Comparison of ENCODE assay signal across 9 mouse cellular contexts in genomic region chr1:36937648-36938047, GRCm38 (mm10). TPM values are rescaled to one million over a fixed set of nuclear protein-coding genes. Genes with fewer than 3 reads are reported as not detected.
DNase-seq lines count a peak whose midpoint lies in the region; ATAC-seq and TF ChIP-seq lines count a peak whose summit lies in the region.
"Had no signal": no experiment of that assay in that cellular context is flagged by ENCODE, and none has a peak within 500 bp of the region (broad histone marks: within the 10 kb centered on the region; RNA-seq: fewer than 3 reads in every experiment).

No protein-coding gene starts in this region.

- WGBS in forebrain, embryonic 16.5 days, result 13% methylated on average over 3 of the region's 3 CpGs
- 20% methylated on average over 3 of the region's 3 CpGs for WGBS in liver, embryonic 15.5 days (ENCODE audit: insufficient replicate concordance)

- no peaks in the 10 kb centered on the region for H3K9me3 ChIP-seq in ES-E14 (ENCODE audit: control insufficient read depth, insufficient read depth, low read depth, low read length)
- no peaks in the 10 kb centered on the region for H3K9me3 ChIP-seq in forebrain, embryonic 16.5 days (ENCODE audit: control insufficient read depth, low read length)
- H3K9me3 ChIP-seq in liver, embryonic 15.5 days (replicated peaks), result no peaks in the 10 kb centered on the region

- no peaks in the 10 kb centered on the region for H3K36me3 ChIP-seq in ES-E14 (ENCODE audit: control insufficient read depth, insufficient read depth, low read length, poor library complexity, severe bottlenecking)
- no peaks in the 10 kb centered on the region for H3K36me3 ChIP-seq in forebrain, embryonic 16.5 days (ENCODE audit: control insufficient read depth, insufficient read depth)
- no peaks in the 10 kb centered on the region for H3K36me3 ChIP-seq in liver, embryonic 15.5 days (replicated peaks)

- H3K9ac ChIP-seq in ES-E14 (ENCODE audit: insufficient read depth, low read depth, low read length, poor library complexity, severe bottlenecking), result peak overlapping the region; percentile 2; the same call in 1 of the 2 replicates
- no peak overlapping the region for H3K9ac ChIP-seq in forebrain, embryonic 16.5 days (replicated peaks; ENCODE audit: low read depth, low read length)
- H3K9ac ChIP-seq in liver, embryonic 15.5 days, result peak overlapping the region; percentile 100

- peak; percentile 37 to 38 for DNase-seq in cerebellum, postnatal 10 days
- no peak for DNase-seq in cerebellum, adult 11 months
- DNase-seq in ES-E14 (ENCODE audit: low read depth, low spot score), result no peak
- no peak for DNase-seq in layer of hippocampus, adult 8-10 months (ENCODE audit: low spot score in 2 of 2)
- DNase-seq in kidney, postnatal 10 days, result no peak
- no peak for DNase-seq in right cerebral cortex, postnatal 36 days (ENCODE audit: low spot score in 2 of 2)
- DNase-seq: kidney, postnatal 25 days had no signal

- H3K4me2 ChIP-seq in forebrain, embryonic 16.5 days (ENCODE audit: low read length), result peak overlapping the region; percentile 89
- H3K4me2 ChIP-seq in liver, embryonic 15.5 days, result peak overlapping the region; percentile 84

- in situ Hi-C loops in ES-E14 (cut with MboI; ENCODE audit: low sequenced_read_pairs in 2 of 2, unreplicated experiment in 2 of 2), result no loop called here

- no peak for ATAC-seq in forebrain, embryonic 16.5 days
- ATAC-seq in liver, embryonic 15.5 days (ENCODE audit: insufficient read depth), result no peak

- H3K4me1 ChIP-seq in ES-E14 (ENCODE audit: control insufficient read depth in 2 of 2, insufficient read depth in 2 of 2, low read length in 2 of 2, poor library complexity in 1 of 2), result peaks cover 4 to 18% of the 10 kb centered on the region in 2 experiments
- H3K4me1 ChIP-seq in forebrain, embryonic 16.5 days (replicated peaks; ENCODE audit: control insufficient read depth, insufficient read depth, low read length), result peaks cover 32% of the 10 kb centered on the region
- H3K4me1 ChIP-seq in liver, embryonic 15.5 days (replicated peaks), result peaks cover 81% of the 10 kb centered on the region

- H3K27me3 ChIP-seq in forebrain, embryonic 16.5 days (replicated peaks; ENCODE audit: control insufficient read depth, insufficient read depth, low read length), result no peaks in the 10 kb centered on the region
- no peaks in the 10 kb centered on the region for H3K27me3 ChIP-seq in liver, embryonic 15.5 days

- H3K4me3 ChIP-seq in ES-E14 (ENCODE audit: insufficient read depth in 1 of 2, low read depth in 1 of 2, low read length in 2 of 2, poor library complexity in 1 of 2, severe bottlenecking in 1 of 2), result peak overlapping the region; percentile 88 to 99
- peak overlapping the region; percentile 82 for H3K4me3 ChIP-seq in forebrain, embryonic 16.5 days (replicated peaks; ENCODE audit: low read length)
- H3K4me3 ChIP-seq in liver, embryonic 15.5 days (replicated peaks), result peak overlapping the region; percentile 96

- H3K27ac ChIP-seq in ES-E14 (ENCODE audit: insufficient read depth, low read depth, low read length, poor library complexity, severe bottlenecking), result no peak overlapping the region
- H3K27ac ChIP-seq in forebrain, embryonic 16.5 days (ENCODE audit: low read length), result no peak overlapping the region
- peak overlapping the region; percentile 92 for H3K27ac ChIP-seq in liver, embryonic 15.5 days (replicated peaks)

TF ChIP-seq in ES-E14, 5 proteins besides CTCF, POLR2A, EP300 and RAD21:
- no peak for TF ChIP-seq MAFK (IDR thresholded peaks at IDR 0.05; ENCODE audit: insufficient read depth, low read depth, low read length)
- no peak for TF ChIP-seq HCFC1 (IDR thresholded peaks at IDR 0.05; ENCODE audit: borderline replicate concordance, insufficient read depth, low read length)
- no peak for TF ChIP-seq CHD2 (IDR thresholded peaks at IDR 0.05; ENCODE audit: low read depth, low read length)
- no peak for TF ChIP-seq ZC3H11A (IDR thresholded peaks at IDR 0.05; ENCODE audit: borderline replicate concordance, low read depth, low read length)
- TF ChIP-seq ZNF384 (IDR thresholded peaks at IDR 0.05; ENCODE audit: low read depth, low read length), result no peak
TF ChIP-seq in ES-E14: peak in this region for 0.

RNA-seq across cellular contexts. Expression of gene Tmem131, which starts 5.8 kb away (rescaled TPM):
- 73.1 and 98.4 TPM in 2 replicates for total RNA-seq in ES-E14 (2012; rRNA removed)
- polyA plus RNA-seq in forebrain, embryonic 16.5 days (2015; fragmentation: Nextera tagmentation; extraction: Ambion mirVana), result 14.2 and 14.4 TPM in 2 replicates
- polyA plus RNA-seq in liver, embryonic 15.5 days (2015; fragmentation: Nextera tagmentation; extraction: Ambion mirVana), result 8.0 and 8.6 TPM in 2 replicates
- total RNA-seq in layer of hippocampus, adult 8-10 months (2022), result 10 to 100 TPM; 52.5 to 65.2 (median 58.2) TPM

Comparison
In these comparisons a context has a peak if more than half of its experiments do, and no peak if none do; other contexts are left out.
1. DNase-seq: peak in cerebellum, postnatal 10 days (2 of 2); none in cerebellum, adult 11 months (single experiment), ES-E14 (single experiment), layer of hippocampus, adult 8-10 months (0 of 2), kidney, postnatal 10 days (single experiment) and right cerebral cortex, postnatal 36 days (0 of 2).
2. Peak in every context shown above with its lines, with median percentiles within 50 percentile points of each other: H3K4me3 ChIP-seq.